Mouse (Mus musculus): ENCODE data around the gene Adam19.

GRCm38 (mm10) chr11:46169908-46170307, 114.1 kb downstream of the Adam19 start:
- TF ChIP-seq CTCF (IDR thresholded peaks at IDR 0.05; ENCODE audit: low read depth) (no peak), EP300 (IDR thresholded peaks at IDR 0.05; ENCODE audit: low read depth) (no peak)
